Mouse (Mus musculus): ENCODE data around the gene Gm28635.
A peak's percentile ranks its signal among the peaks of the same experiment; 100 is the strongest.
"Not testable (repeated sequence)": the region's sequence is repeated elsewhere in the genome, so short reads cannot be mapped to it uniquely, and the experiment has no call there.

Gene Gm28635

DNA sequence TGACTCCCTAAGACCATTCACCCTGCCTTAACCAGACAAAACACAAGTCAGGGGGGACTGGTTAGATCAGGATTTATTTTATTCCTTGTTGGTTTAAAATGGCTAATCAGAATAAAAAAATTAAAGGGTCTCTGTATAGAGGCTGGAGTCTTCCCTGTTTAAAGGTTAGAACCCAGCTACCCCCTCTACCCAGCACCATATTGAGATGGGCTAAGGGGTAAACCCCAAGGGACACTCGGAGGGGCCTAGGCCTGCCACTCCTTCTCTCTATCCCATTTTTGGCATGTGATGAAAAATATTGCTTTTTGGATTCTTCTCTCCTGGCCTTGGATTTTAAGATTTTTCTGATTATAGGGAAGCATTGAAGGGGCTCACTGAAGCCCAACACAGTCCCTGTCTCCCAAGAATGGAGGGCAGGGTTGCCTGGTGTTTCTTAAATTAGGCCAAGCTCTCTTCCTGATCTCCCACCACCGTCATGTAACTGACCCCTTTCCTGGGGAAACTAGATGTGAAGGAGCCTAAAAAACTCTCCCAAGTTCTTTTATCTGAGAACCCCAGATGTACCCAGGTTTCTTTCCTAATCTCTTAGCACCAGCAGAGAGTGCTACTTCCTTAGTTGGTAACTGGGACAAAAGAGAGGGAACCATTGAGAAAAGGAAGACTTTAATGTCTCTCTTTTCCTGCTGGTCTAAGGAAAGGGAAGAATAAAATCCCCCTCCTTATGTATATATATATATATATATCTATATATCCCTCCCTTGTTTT is 10.4 kb upstream of the Gm28635 start:
- DNase-seq (ENCODE audit: inconsistent ontology term), result no peak

DNA sequence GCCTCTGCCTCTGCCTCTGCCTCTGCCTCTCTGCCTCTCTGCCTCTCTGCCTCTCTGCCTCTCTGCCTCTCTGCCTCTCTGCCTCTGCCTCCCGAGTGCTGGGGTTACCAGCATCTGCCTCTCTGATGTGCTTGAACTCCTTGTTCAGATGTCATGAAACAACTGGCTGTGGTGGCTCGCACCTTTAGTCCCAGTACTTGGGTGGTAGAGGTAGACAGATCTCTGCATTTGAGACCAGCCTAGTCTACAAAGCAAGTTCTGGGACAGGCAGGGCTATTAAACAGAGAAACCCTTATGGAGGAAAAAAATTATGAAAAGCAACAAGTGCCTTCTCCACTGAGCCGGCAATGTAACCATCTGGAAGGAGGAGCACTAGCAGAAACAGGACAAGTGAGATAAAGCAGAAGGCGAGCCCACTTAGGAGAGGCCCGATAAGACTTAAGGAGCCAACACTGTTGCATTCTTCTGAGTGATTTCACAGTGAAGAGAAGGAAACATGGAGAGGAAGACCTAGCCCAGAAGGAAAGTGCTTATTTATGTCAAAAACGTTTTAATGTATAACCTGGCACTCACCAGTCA is 4.9 kb upstream of the Gm28635 start:
- no peak for DNase-seq (ENCODE audit: inconsistent ontology term)

GRCm38 (mm10) chr2:84679016-84679415 is 1.2 kb upstream of the Gm28635 start, which contains the start of gene Tmx2:
Gene Tmx2 (minus strand): TSS chr2:84679140.
- DNase-seq (ENCODE audit: inconsistent ontology term), result no peak

GRCm38 (mm10) chr2:84677270-84677967 is 422 bp downstream of the Gm28635 start:
- DNase-seq (ENCODE audit: inconsistent ontology term), result no peak

DNA sequence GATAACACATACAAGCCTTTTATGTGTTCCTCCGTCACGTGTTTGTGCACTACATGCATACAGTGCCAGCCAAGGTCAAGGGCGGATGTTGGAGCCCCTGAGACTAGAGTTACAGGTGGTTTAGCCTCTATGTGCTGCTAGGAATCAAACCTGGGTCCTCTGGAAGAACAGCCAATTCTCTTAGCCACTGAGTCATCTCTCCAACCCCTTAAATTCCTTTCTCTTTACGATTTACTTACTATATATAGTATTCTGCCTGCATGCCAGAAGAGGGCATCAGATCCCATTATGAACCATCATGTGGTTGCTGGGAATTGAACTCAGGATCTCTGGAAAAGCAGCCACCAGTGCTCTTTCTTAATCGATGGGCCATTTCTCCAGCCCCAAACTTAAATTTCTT is 6.3 kb downstream of the Gm28635 start:
- DNase-seq (ENCODE audit: inconsistent ontology term), result not testable (repeated sequence)

- peak; percentile 88 for DNase-seq (ENCODE audit: inconsistent ontology term)
Measured at GRCm38 (mm10) chr2:84670569-84670933, 7.3 kb downstream of the Gm28635 start, which contains the start of gene Selenoh. Gene Selenoh (minus strand): TSS chr2:84670770.

DNA sequence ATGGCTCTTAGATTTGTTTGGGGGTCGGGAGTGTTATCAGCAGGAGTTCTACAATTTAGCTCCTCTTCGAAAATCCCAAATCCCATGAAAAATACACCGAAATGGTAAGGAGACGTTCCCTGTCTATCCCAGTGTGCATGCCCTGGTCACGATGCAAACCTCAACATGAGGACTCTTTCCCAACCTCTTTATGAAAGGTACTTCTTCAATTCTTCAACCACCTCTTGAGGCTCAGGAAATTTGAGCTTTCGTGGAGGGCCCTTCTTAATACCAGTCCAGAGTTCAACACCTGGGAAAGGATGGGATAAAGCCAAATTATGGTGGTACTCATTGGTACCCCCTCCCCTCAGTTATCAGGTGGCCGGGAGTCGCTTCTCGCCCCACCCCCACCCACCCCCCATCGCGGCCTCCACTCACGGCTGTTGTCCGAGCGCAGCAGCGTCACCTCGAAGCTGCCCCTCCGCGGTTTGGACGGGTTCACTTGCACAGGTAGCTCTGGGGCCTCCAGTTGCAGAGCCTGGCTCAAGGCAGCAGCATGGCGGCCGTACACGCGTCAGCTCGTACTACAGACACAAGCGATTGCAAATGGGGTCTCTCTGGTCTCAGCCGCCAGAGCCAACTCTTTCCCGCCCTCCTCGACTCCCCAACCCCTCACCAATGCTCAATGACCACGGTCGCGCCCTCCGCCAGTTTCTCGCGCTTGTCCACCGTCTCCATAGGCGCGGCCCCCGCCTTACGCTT is 7.8 kb downstream of the Gm28635 start:
- DNase-seq (ENCODE audit: inconsistent ontology term), result no peak

DNA sequence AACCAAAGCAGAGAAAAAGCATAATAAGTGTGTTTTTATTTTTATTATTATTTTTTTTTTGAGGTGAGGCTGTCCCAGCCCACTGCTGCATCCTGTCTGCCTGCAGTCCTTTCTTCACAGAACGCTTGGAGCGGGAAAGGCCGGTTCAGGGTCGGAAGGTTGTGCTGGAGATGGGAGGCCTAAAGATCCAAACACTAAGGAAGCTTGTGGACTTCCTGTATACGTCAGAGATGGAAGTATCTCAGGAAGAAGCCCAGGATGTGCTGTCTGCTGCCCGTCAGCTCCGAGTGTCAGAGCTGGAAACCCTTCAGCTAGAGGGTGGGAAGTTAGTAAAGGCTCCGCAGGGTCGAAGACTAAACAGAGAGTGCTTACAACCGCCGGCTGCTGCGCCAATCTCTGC is 11.8 kb downstream of the Gm28635 start:
- DNase-seq (ENCODE audit: inconsistent ontology term), result no peak

GRCm38 (mm10) chr2:84662866-84663265 is 15.0 kb downstream of the Gm28635 start:
- DNase-seq (ENCODE audit: inconsistent ontology term), result no peak

DNA sequence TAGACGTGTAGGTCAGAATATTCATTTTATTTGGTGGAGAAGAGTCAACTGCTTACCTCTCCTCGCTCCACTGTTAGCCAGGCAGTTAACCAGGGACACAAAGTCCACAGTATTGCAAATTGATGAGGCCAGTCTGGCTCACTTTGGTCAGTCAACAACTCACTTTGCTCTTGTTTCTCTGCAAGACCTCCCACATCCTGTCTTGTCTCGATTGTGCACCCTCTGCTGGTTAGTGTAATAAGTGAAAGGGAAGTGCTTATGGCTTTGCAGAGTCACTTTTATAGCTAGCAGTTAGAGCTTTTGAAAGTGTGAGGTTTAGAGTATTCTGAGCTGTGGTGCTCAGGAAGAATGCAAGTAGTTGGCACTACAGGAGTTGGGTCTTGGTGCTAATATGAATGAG is 17.6 kb downstream of the Gm28635 start:
- no peak for DNase-seq (ENCODE audit: inconsistent ontology term)

DNA sequence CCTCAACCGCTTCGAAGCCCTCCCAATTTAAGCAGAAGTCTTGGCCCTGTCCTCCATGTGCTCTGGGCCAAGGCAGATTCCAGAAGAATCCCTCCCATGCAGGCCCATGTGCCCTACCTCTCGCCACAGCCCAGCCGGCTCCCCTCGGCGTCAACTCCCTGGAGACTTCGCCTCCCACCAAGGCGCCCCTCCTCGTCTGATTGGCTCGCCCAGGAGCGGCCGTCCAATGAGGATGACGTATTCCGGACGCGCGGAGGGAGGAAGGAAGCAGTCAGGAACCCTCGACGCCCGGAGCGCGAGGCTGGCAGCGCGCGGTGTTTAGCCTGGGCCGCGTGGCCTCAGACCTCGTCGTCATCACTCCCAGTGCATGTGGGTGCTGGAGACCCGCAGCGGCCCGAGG is 19.0 kb downstream of the Gm28635 start, which contains the start of gene Btbd18:
Btbd18 (plus strand) TSS at position 274 of the 400 bp plus-strand sequence.
- no peak for DNase-seq (ENCODE audit: inconsistent ontology term)

- no peak for DNase-seq (ENCODE audit: inconsistent ontology term)
Measured at GRCm38 (mm10) chr2:84655864-84656263, 22.0 kb downstream of the Gm28635 start.

DNA sequence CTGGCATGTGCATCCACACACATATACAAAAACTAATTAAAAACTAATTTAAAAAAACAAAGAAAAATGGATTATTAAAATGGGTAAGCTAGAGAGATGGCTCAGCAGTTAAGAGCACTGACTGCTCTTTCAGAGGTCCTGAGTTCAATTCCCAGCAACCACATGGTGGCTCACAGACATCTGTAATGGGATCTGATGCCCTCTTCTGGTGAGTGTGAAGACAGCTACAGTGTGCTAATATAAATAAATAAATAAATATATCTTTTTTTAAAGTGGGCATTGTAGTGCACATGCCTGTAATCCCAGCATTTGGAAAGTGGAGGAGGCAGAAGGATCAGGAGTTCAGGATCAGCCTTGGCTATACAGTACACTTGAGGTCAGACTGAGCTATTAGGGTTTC is 24.5 kb downstream of the Gm28635 start:
- DNase-seq (ENCODE audit: inconsistent ontology term), result no peak

- DNase-seq (ENCODE audit: inconsistent ontology term), result peak; percentile 94
Measured at GRCm38 (mm10) chr2:84650464-84651195, 27.2 kb downstream of the Gm28635 start, which contains the start of gene Ctnnd1. Gene Ctnnd1 (minus strand): TSS chr2:84650765.

DNA sequence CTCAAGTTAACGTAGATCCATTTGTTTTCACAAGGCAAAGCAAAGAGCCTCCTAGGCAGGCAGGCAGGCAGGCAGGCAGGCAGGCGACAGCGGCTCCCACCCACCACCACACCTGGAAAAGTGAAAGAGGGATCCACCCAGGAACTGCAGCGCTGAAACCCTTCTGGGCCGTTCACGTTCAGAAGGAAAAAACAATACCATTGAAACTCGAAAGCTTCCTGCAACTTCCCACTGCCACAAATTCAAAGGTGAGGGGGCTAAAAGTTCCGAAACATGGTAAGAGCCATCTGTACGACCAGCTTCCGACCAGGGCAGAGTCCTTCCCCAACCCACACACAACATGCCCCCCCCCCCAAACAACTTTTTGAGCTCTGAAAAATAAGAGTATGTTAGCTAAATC is 28.2 kb downstream of the Gm28635 start:
- peak; percentile 48 for DNase-seq (ENCODE audit: inconsistent ontology term)

GRCm38 (mm10) chr2:84648369-84648768 is 29.5 kb downstream of the Gm28635 start:
- DNase-seq (ENCODE audit: inconsistent ontology term), result no peak

DNA sequence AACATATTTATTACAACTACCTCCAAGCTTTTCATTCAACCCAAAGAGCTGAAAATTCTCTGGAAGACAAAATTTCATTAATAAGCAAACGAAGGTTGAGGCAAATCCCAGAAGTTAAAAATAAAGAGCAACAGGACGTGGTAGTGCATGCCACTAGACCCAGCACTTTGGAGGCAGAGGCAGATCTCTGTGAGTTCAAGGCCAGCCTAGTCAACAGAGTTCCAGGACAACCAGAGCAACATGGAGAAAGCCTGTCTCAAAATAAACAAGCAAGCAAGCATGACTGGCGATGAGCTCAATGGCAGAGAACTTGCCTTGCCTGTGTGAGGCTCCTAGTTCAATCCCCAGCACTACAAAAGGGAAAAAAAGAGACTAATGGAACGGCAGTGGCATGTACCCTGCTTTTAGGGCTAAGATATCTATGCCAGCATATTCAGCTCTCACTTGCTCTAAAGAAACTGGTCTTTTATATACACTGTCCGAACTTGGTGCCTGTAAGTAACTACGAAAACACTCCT is 30.7 kb downstream of the Gm28635 start:
- DNase-seq (ENCODE audit: inconsistent ontology term), result no peak

DNA sequence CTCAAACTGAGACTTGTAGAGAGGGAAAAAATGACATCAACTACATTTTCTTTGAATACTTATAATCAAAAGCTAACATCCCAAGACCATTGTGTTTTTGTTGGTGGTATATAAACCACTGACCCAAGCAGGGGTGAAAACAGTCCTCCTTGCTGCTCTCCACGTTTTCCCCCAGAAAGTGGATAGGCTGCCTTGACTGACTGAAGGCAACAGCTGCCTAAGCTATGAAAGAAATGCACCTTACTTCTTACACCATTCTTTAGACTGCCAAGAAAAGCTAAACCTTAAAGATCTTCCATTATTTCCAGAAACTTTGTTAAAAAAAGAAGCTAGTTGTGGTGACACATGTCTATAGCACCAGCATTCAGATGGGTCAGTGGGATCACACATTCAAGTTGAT is 31.7 kb downstream of the Gm28635 start:
- no peak for DNase-seq (ENCODE audit: inconsistent ontology term)

DNA sequence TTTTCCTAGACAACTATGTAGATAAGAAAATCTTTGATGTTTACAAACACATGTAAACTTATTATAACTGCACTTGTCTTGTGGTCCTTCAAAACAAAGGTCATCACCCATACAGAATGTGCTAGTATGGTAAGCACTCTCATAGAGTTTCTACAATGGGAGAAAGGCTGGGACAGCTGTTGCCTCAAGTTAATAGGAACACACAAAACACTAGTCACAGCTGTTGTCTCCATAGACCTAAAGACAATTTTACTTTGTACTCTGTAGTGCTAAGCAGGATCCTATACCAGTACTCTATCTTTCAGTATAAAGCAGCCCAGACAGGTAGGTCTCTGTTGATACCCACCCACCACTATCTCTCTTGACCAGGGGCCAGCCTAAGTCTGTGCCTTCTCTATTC is 37.0 kb downstream of the Gm28635 start:
- DNase-seq (ENCODE audit: inconsistent ontology term), result no peak

DNA sequence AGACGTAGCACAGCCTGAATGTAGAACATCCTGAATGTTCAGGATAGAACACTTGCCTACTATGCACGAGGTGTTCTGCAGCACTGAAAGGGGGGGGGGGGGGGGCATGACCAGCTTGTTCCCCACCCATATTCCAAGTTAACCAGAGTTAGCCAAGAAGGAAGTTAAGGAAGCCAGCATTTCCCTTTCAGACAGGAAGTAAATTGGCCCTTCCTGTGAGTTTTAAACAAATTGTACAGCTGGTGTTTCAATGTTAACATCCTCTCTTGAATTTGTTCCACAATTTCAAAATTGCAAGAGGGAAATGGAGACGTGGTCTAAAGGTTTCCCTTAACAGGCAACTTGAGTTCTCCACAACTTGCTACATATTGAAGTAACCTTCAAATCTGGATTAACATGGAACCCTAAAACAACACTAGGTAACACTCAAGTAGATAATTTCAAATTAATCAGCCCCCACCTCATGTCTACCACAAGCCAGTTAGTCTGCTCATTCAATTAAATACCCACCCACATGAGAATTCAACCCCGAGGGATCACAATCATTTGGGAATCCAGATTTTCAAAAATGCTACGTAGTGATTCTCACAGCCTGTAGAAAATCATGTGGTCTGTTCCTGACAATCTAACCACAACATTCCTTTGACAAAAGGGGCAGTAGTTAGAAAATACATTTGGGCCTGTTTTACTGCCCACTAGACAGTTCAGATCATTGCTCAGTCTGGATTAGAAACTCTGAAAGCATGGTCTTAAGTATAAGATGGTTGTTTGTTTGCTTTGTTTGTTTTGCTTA is 39.2 kb downstream of the Gm28635 start:
- peak; percentile 89 for DNase-seq (ENCODE audit: inconsistent ontology term)

Data from Muller cell, postnatal 12 days (primary cell).